Mouse (Mus musculus): ENCODE results near the gene Gm10961. TPM values are rescaled to one million over a fixed set of nuclear protein-coding genes. Genes with fewer than 3 reads are reported as not detected.

Gene Gm10961
- total RNA-seq, 1 experiment = not detected

- H3K9me3 ChIP-seq (ENCODE audit: control insufficient read depth, insufficient read depth, low read depth, low read length) = no peaks in the 10 kb centered on the region
- in situ Hi-C loops (cut with MboI; ENCODE audit: low sequenced_read_pairs in 2 of 2, unreplicated experiment in 2 of 2) = no loop called here
- H3K4me3 ChIP-seq (ENCODE audit: insufficient read depth in 1 of 2, low read depth in 1 of 2, low read length in 2 of 2, poor library complexity in 1 of 2, severe bottlenecking in 1 of 2) = no peak overlapping the region
- TF ChIP-seq HCFC1 (IDR thresholded peaks at IDR 0.05; ENCODE audit: borderline replicate concordance, insufficient read depth, low read length) = no peak
- TF ChIP-seq CHD2 (IDR thresholded peaks at IDR 0.05; ENCODE audit: low read depth, low read length) = no peak
- no peak for TF ChIP-seq ZC3H11A (IDR thresholded peaks at IDR 0.05; ENCODE audit: borderline replicate concordance, low read depth, low read length)
- no peak for TF ChIP-seq MAFK (IDR thresholded peaks at IDR 0.05; ENCODE audit: insufficient read depth, low read depth, low read length)
- no peak for TF ChIP-seq ZNF384 (IDR thresholded peaks at IDR 0.05; ENCODE audit: low read depth, low read length)
- no peak overlapping the region for H3K27ac ChIP-seq (ENCODE audit: insufficient read depth, low read depth, low read length, poor library complexity, severe bottlenecking)
- H3K36me3 ChIP-seq (ENCODE audit: control insufficient read depth, insufficient read depth, low read length, poor library complexity, severe bottlenecking) = no peaks in the 10 kb centered on the region
- no peak for DNase-seq (ENCODE audit: low read depth, low spot score)
- no peaks in the 10 kb centered on the region for H3K4me1 ChIP-seq (ENCODE audit: control insufficient read depth in 2 of 2, insufficient read depth in 2 of 2, low read length in 2 of 2, poor library complexity in 1 of 2)
- H3K9ac ChIP-seq (ENCODE audit: insufficient read depth, low read depth, low read length, poor library complexity, severe bottlenecking) = no peak overlapping the region
Observed at GRCm38 (mm10) chr3:107655491-107655890, 24.4 kb downstream of the Gm10961 start.

DNA sequence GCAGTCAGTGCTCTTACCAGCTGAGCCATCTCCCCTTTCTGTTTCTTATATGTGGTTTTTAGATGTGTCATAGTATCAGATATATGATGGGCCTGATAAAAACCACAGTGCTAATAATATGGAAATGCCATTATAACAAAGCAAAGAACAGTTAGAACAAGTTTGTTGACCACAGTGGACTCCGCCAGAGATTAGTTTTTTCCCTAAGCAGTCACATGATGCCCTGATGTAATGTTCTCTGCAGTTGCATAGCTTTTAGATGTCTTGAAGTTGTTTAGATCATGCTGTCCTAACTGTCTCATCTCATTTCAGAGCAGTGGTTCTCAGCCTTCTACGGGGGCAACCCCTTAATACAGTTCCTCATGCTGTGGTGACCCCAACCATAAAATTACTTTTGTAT, 25.0 kb downstream of the Gm10961 start:
- Histone ChIP-seq H3K36me3 (ENCODE audit: control insufficient read depth, insufficient read depth, low read length, poor library complexity, severe bottlenecking) (no peaks in the 10 kb centered on the region), H3K9ac (ENCODE audit: insufficient read depth, low read depth, low read length, poor library complexity, severe bottlenecking) (no peak overlapping the region), H3K9me3 (ENCODE audit: control insufficient read depth, insufficient read depth, low read depth, low read length) (no peaks in the 10 kb centered on the region), H3K4me1 (ENCODE audit: control insufficient read depth in 2 of 2, insufficient read depth in 2 of 2, low read length in 2 of 2, poor library complexity in 1 of 2) (no peaks in the 10 kb centered on the region), H3K27ac (ENCODE audit: insufficient read depth, low read depth, low read length, poor library complexity, severe bottlenecking) (no peak overlapping the region), H3K4me3 (ENCODE audit: insufficient read depth in 1 of 2, low read depth in 1 of 2, low read length in 2 of 2, poor library complexity in 1 of 2, severe bottlenecking in 1 of 2) (no peak overlapping the region)
- no peak for TF ChIP-seq MAFK (IDR thresholded peaks at IDR 0.05; ENCODE audit: insufficient read depth, low read depth, low read length)
- no peak for TF ChIP-seq ZC3H11A (IDR thresholded peaks at IDR 0.05; ENCODE audit: borderline replicate concordance, low read depth, low read length)
- no peak for TF ChIP-seq HCFC1 (IDR thresholded peaks at IDR 0.05; ENCODE audit: borderline replicate concordance, insufficient read depth, low read length)
- no peak for TF ChIP-seq ZNF384 (IDR thresholded peaks at IDR 0.05; ENCODE audit: low read depth, low read length)
- no peak for TF ChIP-seq CHD2 (IDR thresholded peaks at IDR 0.05; ENCODE audit: low read depth, low read length)
- no peak for DNase-seq (ENCODE audit: low read depth, low spot score)
- in situ Hi-C loops (cut with MboI; ENCODE audit: low sequenced_read_pairs in 2 of 2, unreplicated experiment in 2 of 2) = no loop called here

DNA sequence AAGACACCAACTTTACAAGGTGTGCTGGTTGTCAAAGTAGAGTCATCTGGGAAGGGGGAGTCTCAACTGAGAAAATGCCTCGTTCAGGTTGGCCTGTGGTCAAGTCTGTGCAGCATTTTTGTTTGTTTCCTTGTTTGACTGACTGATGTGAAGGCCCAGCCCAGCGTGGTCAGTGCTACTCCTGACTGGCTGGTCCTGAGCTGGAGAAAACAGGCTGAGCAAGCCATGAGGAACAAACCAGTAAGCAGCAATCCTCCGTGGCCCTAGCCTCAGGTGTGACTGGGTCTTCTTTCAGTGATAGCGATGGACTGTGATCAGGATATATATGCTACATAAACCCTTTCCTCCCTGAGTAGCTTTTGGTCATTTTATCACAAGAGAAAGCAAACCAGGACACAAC, 25.8 kb downstream of the Gm10961 start:
- Histone ChIP-seq H3K4me1 (ENCODE audit: control insufficient read depth in 2 of 2, insufficient read depth in 2 of 2, low read length in 2 of 2, poor library complexity in 1 of 2) (no peaks in the 10 kb centered on the region), H3K9ac (ENCODE audit: insufficient read depth, low read depth, low read length, poor library complexity, severe bottlenecking) (no peak overlapping the region), H3K9me3 (ENCODE audit: control insufficient read depth, insufficient read depth, low read depth, low read length) (no peaks in the 10 kb centered on the region), H3K36me3 (ENCODE audit: control insufficient read depth, insufficient read depth, low read length, poor library complexity, severe bottlenecking) (no peaks in the 10 kb centered on the region; the same call in 1 of the 2 replicates), H3K27ac (ENCODE audit: insufficient read depth, low read depth, low read length, poor library complexity, severe bottlenecking) (no peak overlapping the region), H3K4me3 (ENCODE audit: insufficient read depth in 1 of 2, low read depth in 1 of 2, low read length in 2 of 2, poor library complexity in 1 of 2, severe bottlenecking in 1 of 2) (no peak overlapping the region)
- no peak for TF ChIP-seq CHD2 (IDR thresholded peaks at IDR 0.05; ENCODE audit: low read depth, low read length)
- TF ChIP-seq MAFK (IDR thresholded peaks at IDR 0.05; ENCODE audit: insufficient read depth, low read depth, low read length) = no peak
- no peak for TF ChIP-seq ZNF384 (IDR thresholded peaks at IDR 0.05; ENCODE audit: low read depth, low read length)
- no peak for TF ChIP-seq HCFC1 (IDR thresholded peaks at IDR 0.05; ENCODE audit: borderline replicate concordance, insufficient read depth, low read length)
- no peak for TF ChIP-seq ZC3H11A (IDR thresholded peaks at IDR 0.05; ENCODE audit: borderline replicate concordance, low read depth, low read length)
- no peak for DNase-seq (ENCODE audit: low read depth, low spot score)
- in situ Hi-C loops (cut with MboI; ENCODE audit: low sequenced_read_pairs in 2 of 2, unreplicated experiment in 2 of 2) = no loop called here

DNA sequence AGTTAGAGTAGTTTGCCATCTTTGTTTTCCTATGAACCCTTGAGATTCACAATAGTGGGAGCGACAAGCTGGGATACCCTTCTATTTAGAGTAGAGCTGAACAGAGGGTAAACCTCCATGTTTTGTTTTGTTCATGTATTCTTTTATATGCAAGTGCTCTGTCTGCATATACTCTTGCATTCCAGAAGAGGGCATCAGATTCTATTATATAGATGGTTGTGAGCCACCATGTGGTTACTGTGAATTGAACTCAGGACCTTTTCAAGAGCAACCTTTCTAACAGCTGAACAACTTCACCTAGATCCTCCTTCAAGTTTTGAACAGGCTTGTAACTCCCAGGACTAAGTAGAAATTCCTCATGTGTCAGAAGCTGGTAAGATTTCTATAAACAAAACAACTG, 27.9 kb downstream of the Gm10961 start:
- in situ Hi-C loops (cut with MboI; ENCODE audit: low sequenced_read_pairs in 2 of 2, unreplicated experiment in 2 of 2) = no loop called here
- Histone ChIP-seq H3K27ac (ENCODE audit: insufficient read depth, low read depth, low read length, poor library complexity, severe bottlenecking) (no peak overlapping the region), H3K4me1 (ENCODE audit: control insufficient read depth in 2 of 2, insufficient read depth in 2 of 2, low read length in 2 of 2, poor library complexity in 1 of 2) (no peaks in the 10 kb centered on the region), H3K9ac (ENCODE audit: insufficient read depth, low read depth, low read length, poor library complexity, severe bottlenecking) (no peak overlapping the region), H3K4me3 (ENCODE audit: insufficient read depth in 1 of 2, low read depth in 1 of 2, low read length in 2 of 2, poor library complexity in 1 of 2, severe bottlenecking in 1 of 2) (no peak overlapping the region), H3K9me3 (ENCODE audit: control insufficient read depth, insufficient read depth, low read depth, low read length) (no peaks in the 10 kb centered on the region), H3K36me3 (ENCODE audit: control insufficient read depth, insufficient read depth, low read length, poor library complexity, severe bottlenecking) (peaks cover 3% of the 10 kb centered on the region; the same call in 1 of the 2 replicates)
- no peak for DNase-seq (ENCODE audit: low read depth, low spot score)
- no peak for TF ChIP-seq HCFC1 (IDR thresholded peaks at IDR 0.05; ENCODE audit: borderline replicate concordance, insufficient read depth, low read length)
- TF ChIP-seq ZC3H11A (IDR thresholded peaks at IDR 0.05; ENCODE audit: borderline replicate concordance, low read depth, low read length) = no peak
- no peak for TF ChIP-seq CHD2 (IDR thresholded peaks at IDR 0.05; ENCODE audit: low read depth, low read length)
- TF ChIP-seq MAFK (IDR thresholded peaks at IDR 0.05; ENCODE audit: insufficient read depth, low read depth, low read length) = no peak
- TF ChIP-seq ZNF384 (IDR thresholded peaks at IDR 0.05; ENCODE audit: low read depth, low read length) = no peak

- TF ChIP-seq CHD2 (IDR thresholded peaks at IDR 0.05; ENCODE audit: low read depth, low read length) = no peak
- no peak for TF ChIP-seq ZNF384 (IDR thresholded peaks at IDR 0.05; ENCODE audit: low read depth, low read length)
- no peak for TF ChIP-seq ZC3H11A (IDR thresholded peaks at IDR 0.05; ENCODE audit: borderline replicate concordance, low read depth, low read length)
- no peak for TF ChIP-seq MAFK (IDR thresholded peaks at IDR 0.05; ENCODE audit: insufficient read depth, low read depth, low read length)
- TF ChIP-seq HCFC1 (IDR thresholded peaks at IDR 0.05; ENCODE audit: borderline replicate concordance, insufficient read depth, low read length) = no peak
- H3K4me1 ChIP-seq (ENCODE audit: control insufficient read depth in 2 of 2, insufficient read depth in 2 of 2, low read length in 2 of 2, poor library complexity in 1 of 2) = no peaks in the 10 kb centered on the region
- no peaks in the 10 kb centered on the region for H3K9me3 ChIP-seq (ENCODE audit: control insufficient read depth, insufficient read depth, low read depth, low read length)
- H3K36me3 ChIP-seq (ENCODE audit: control insufficient read depth, insufficient read depth, low read length, poor library complexity, severe bottlenecking) = peaks cover 27% of the 10 kb centered on the region
- in situ Hi-C loops (cut with MboI; ENCODE audit: low sequenced_read_pairs in 2 of 2, unreplicated experiment in 2 of 2) = no loop called here
- no peak overlapping the region for H3K9ac ChIP-seq (ENCODE audit: insufficient read depth, low read depth, low read length, poor library complexity, severe bottlenecking)
- no peak overlapping the region for H3K4me3 ChIP-seq (ENCODE audit: insufficient read depth in 1 of 2, low read depth in 1 of 2, low read length in 2 of 2, poor library complexity in 1 of 2, severe bottlenecking in 1 of 2)
- DNase-seq (ENCODE audit: low read depth, low spot score) = no peak
- H3K27ac ChIP-seq (ENCODE audit: insufficient read depth, low read depth, low read length, poor library complexity, severe bottlenecking) = no peak overlapping the region
Observed at GRCm38 (mm10) chr3:107664641-107665040, 33.5 kb downstream of the Gm10961 start.

Data from ES-E14 (cell line).